Mouse (Mus musculus) Patski (cell line): ENCODE data around the gene Nat10. TPM values are rescaled to one million over a fixed set of nuclear protein-coding genes. Genes with fewer than 3 reads are reported as not detected.

Source experiments
- ATAC-seq: fragments of 100-300 bp; one replicate; pipeline ENCODE4 v1.8.0; 2021
- CTCF ChIA-PET: fragments of 350-600 bp; sonication (Branson Sonifier 250); formaldehyde crosslinking; loops from one replicate; lab custom pipeline; 2022; ENCODE audit warnings: inconsistent platforms; lab: Charles Lee
- POLR2A ChIA-PET: fragments of 350-600 bp; sonication (Branson Sonifier 250); formaldehyde crosslinking; loops from one replicate; lab custom pipeline; 2022; ENCODE audit warnings: antibody characterized with exemption, inconsistent platforms; lab: Charles Lee
- DNase-seq: peaks from one replicate; pipeline ENCODE4 v3.0.0-alpha.2; 2011; ENCODE audit warnings: low read depth, low spot score
- H3K27me3 ChIP-seq: fragments of 371-371 bp; one replicate; pipeline ENCODE4 v1.5.1; 2021
- CTCF ChIP-seq: fragments of 100-300 bp; IDR thresholded peaks from one replicate; pipeline ENCODE4 v1.5.1; 2021
- in situ Hi-C: fragments of 300-500 bp; cut with MboI; formaldehyde crosslinking; loops from 3 replicates; pipeline ENCODE4 v1.11.1; 2018; ENCODE audit warnings: low pct_unique_long_range_greater_than_20kb, mixed read lengths
- polyA plus RNA-seq: library from polyadenylated mRNA; unstranded; gene quantifications from one replicate; pipeline ENCODE4 v1.2.3, GENCODE M21; 2021

Nat10 gene
- polyA plus RNA-seq, 1 experiment from 2014 or later, result 28.3 TPM

DNA sequence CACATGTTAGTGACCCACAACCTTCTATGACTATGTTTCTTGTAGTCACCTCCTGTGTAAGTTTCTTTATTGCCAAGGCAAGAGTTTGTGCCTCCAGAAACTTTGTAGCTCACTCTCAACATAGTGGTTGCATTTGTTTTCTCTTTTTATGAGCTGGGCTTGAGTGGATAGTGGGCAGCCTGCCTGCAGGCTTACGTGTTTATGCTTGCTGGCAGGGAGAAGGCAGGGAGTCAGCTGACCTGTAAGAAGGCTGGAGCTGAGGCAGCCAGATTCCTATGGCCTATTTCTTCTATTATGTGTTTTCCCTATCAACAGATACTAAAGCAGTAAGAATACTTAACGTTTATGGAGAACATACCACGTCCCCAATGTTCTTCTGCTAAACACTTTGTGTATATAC is 64.9 kb downstream of the Nat10 start:
- ATAC-seq (no peak), DNase-seq (no peak)
- no peak for TF ChIP-seq CTCF
- CTCF ChIA-PET, result interaction anchor here (0.9 to 3.0 kb wide), 2 partner anchors 9 kb away, joined by 5 to 10 read pairs; no protein-coding TSS in a partner anchor
- POLR2A ChIA-PET, result interaction anchor here (0.5 kb wide), 1 partner anchor 15 kb away, joined by 3 read pairs; no protein-coding TSS in a partner anchor
- in situ Hi-C loops, result no loop called here
- no peaks in the 10 kb centered on the region for H3K27me3 ChIP-seq

- in situ Hi-C loops, result no loop called here
- H3K27me3 ChIP-seq, result no peaks in the 10 kb centered on the region
- DNase-seq (no peak), ATAC-seq (no peak)
- no peak for TF ChIP-seq CTCF
- POLR2A ChIA-PET, result no interaction called here
- CTCF ChIA-PET, result no interaction called here
Observed at GRCm38 (mm10) chr2:103694777-103695563, 66.1 kb downstream of the Nat10 start.

GRCm38 (mm10) chr2:103692810-103693209 is 68.3 kb downstream of the Nat10 start:
- H3K27me3 ChIP-seq, result no peaks in the 10 kb centered on the region
- no peak for TF ChIP-seq CTCF
- in situ Hi-C loops, result no loop called here
- DNase-seq (no peak), ATAC-seq (no peak)
- CTCF ChIA-PET, result no interaction called here
- POLR2A ChIA-PET, result interaction anchor here (1.4 kb wide), 1 partner anchor 11 kb away, joined by 3 read pairs; no protein-coding TSS in a partner anchor

- ChIA-PET CTCF (interaction anchor here (1.5 to 1.8 kb wide), 2 partner anchors 12 to 14 kb away, joined by 4 read pairs; no protein-coding TSS in a partner anchor), POLR2A (interaction anchor here (0.7 kb wide), 1 partner anchor 14 kb away, joined by 3 read pairs; no protein-coding TSS in a partner anchor)
- no peak for DNase-seq
- no peak for ATAC-seq
- in situ Hi-C loops, result no loop called here
- no peak for TF ChIP-seq CTCF
- H3K27me3 ChIP-seq, result no peaks in the 10 kb centered on the region
Observed at GRCm38 (mm10) chr2:103691278-103691677, 69.8 kb downstream of the Nat10 start.

- POLR2A ChIA-PET, result no interaction called here
- DNase-seq (no peak), ATAC-seq (no peak)
- TF ChIP-seq CTCF, result no peak
- in situ Hi-C loops, result no loop called here
- H3K27me3 ChIP-seq, result no peaks in the 10 kb centered on the region
- CTCF ChIA-PET, result interaction anchor here (1.5 to 1.8 kb wide), 2 partner anchors 12 to 15 kb away, joined by 4 read pairs; no protein-coding TSS in a partner anchor
Observed at GRCm38 (mm10) chr2:103690828-103691227, 70.2 kb downstream of the Nat10 start.

- POLR2A ChIA-PET, result no interaction called here
- CTCF ChIA-PET, result interaction anchor here (1.8 kb wide), 1 partner anchor 12 kb away, joined by 4 read pairs; no protein-coding TSS in a partner anchor
- in situ Hi-C loops, result no loop called here
- ATAC-seq, result no peak
- H3K27me3 ChIP-seq, result no peaks in the 10 kb centered on the region
- DNase-seq, result no peak
- TF ChIP-seq CTCF, result no peak
Observed at GRCm38 (mm10) chr2:103690425-103690824, 70.6 kb downstream of the Nat10 start.

GRCm38 (mm10) chr2:103687888-103688287 is 73.2 kb downstream of the Nat10 start:
- no peaks in the 10 kb centered on the region for H3K27me3 ChIP-seq
- CTCF ChIA-PET, result interaction anchor here (1.2 to 2.7 kb wide), 4 partner anchors 9 to 140 kb away, joined by 3 to 10 read pairs (median 5); no protein-coding TSS in a partner anchor
- POLR2A ChIA-PET, result interaction anchor here (1.1 kb wide), 1 partner anchor 17 kb away, joined by 3 read pairs; no protein-coding TSS in a partner anchor
- ATAC-seq, result no peak
- DNase-seq, result no peak
- in situ Hi-C loops, result no loop called here
- TF ChIP-seq CTCF, result no peak

- in situ Hi-C loops, result no loop called here
Observed at GRCm38 (mm10) chr2:103687143-103687542, 73.9 kb downstream of the Nat10 start.

DNA sequence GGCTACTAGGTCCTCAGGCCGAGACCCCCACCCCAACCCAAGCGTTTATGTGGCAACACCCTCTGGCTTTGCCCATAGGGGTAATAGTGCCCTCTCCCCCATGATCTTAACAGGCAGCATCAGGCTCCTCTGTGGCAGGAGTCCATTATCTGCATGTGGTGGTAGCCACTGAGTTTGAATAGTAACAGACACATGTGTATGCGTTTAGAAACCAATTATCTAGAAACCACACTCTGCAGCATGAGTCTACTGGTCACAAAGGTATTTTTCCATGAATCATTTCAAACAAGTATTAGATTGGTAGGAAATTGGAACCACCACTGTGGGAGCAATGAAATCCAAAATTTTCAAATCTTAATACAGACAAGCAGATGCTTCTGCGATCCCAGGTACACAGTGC is 75.5 kb downstream of the Nat10 start:
- TF ChIP-seq CTCF, result no peak
- in situ Hi-C loops, result no loop called here
- DNase-seq (no peak), ATAC-seq (no peak)
- no peaks in the 10 kb centered on the region for H3K27me3 ChIP-seq
- ChIA-PET POLR2A (no interaction called here), CTCF (interaction anchor here (2.7 kb wide), 1 partner anchor 11 kb away, joined by 10 read pairs; no protein-coding TSS in a partner anchor)

More at GRCm38 (mm10) chr2:103687143-103687542, 73.9 kb downstream of the Nat10 start:
- DNase-seq (no peak), ATAC-seq (peak; percentile 53)
- no peaks in the 10 kb centered on the region for H3K27me3 ChIP-seq
- no peak for TF ChIP-seq CTCF
- ChIA-PET POLR2A (interaction anchor here (0.6 to 1.3 kb wide), 3 partner anchors 17 to 75 kb away, joined by 3 to 4 read pairs (median 3); no protein-coding TSS in a partner anchor), CTCF (interaction anchor here (1.2 to 2.7 kb wide), 4 partner anchors 9 to 140 kb away, joined by 3 to 10 read pairs (median 5); no protein-coding TSS in a partner anchor)

- TF ChIP-seq CTCF, result no peak
- CTCF ChIA-PET, result no interaction called here
- no peaks in the 10 kb centered on the region for H3K27me3 ChIP-seq
- DNase-seq, result no peak
- POLR2A ChIA-PET, result no interaction called here
- ATAC-seq, result no peak
- in situ Hi-C loops, result no loop called here
Observed at GRCm38 (mm10) chr2:103684926-103685577, 76.0 kb downstream of the Nat10 start.
